Comparison of ENCODE assay signal across 8 mouse cellular contexts in genomic region chr4:127173461-127173860, GRCm38 (mm10). TPM values are rescaled to one million over a fixed set of nuclear protein-coding genes. Genes with fewer than 3 reads are reported as not detected.
DNase-seq lines count a peak whose midpoint lies in the region; ATAC-seq and TF ChIP-seq lines count a peak whose summit lies in the region.
"Had no signal": no experiment of that assay in that cellular context is flagged by ENCODE, and none has a peak within 500 bp of the region (broad histone marks: within the 10 kb centered on the region; RNA-seq: fewer than 3 reads in every experiment).

No protein-coding gene starts in this region.

- no peak for ATAC-seq in liver, embryonic 12.5 days
- ATAC-seq in kidney, postnatal 0 days (replicated peaks; ENCODE audit: low FRiP score, low read depth), result no peak
- no peak for ATAC-seq in midbrain, embryonic 13.5 days

- DNase-seq in liver, result peak; percentile 64
- DNase-seq in adrenal gland, adult 2 months, result peak; percentile 67
- DNase-seq in embryo, embryonic 9.5 days (ENCODE audit: extremely low spot score), result peak; percentile 75
- peak; percentile 87 for DNase-seq in kidney, postnatal 0 days (ENCODE audit: low spot score)
- DNase-seq in urinary bladder, postnatal 25 days (ENCODE audit: low spot score), result peak; percentile 57

- H3K27me3 ChIP-seq in liver, embryonic 12.5 days (replicated peaks), result peaks cover 61% of the 10 kb centered on the region
- peaks cover 17% of the 10 kb centered on the region for H3K27me3 ChIP-seq in kidney, postnatal 0 days (ENCODE audit: insufficient read depth, low read length)
- H3K27me3 ChIP-seq in midbrain, embryonic 13.5 days, result peaks cover 16% of the 10 kb centered on the region

- WGBS in liver, embryonic 12.5 days (ENCODE audit: insufficient replicate concordance), result 5% methylated on average over 8 of the region's 8 CpGs
- 2% methylated on average over 8 of the region's 8 CpGs for WGBS in kidney, postnatal 0 days
- 5% methylated on average over 8 of the region's 8 CpGs for WGBS in midbrain, embryonic 13.5 days

- H3K9me3 ChIP-seq in liver, embryonic 12.5 days (replicated peaks), result no peaks in the 10 kb centered on the region
- no peaks in the 10 kb centered on the region for H3K9me3 ChIP-seq in kidney, postnatal 0 days (replicated peaks; ENCODE audit: low read length)
- no peaks in the 10 kb centered on the region for H3K9me3 ChIP-seq in midbrain, embryonic 13.5 days
- H3K9me3 ChIP-seq: heart, embryonic 15.5 days had no signal

- H3K4me3 ChIP-seq in liver, embryonic 12.5 days, result no peak overlapping the region
- H3K4me3 ChIP-seq in kidney, postnatal 0 days (replicated peaks; ENCODE audit: low read depth, low read length), result no peak overlapping the region
- H3K4me3 ChIP-seq in midbrain, embryonic 13.5 days (replicated peaks), result no peak overlapping the region
- H3K4me3 ChIP-seq: heart, embryonic 15.5 days had no signal

- TF ChIP-seq CTCF in kidney, postnatal 0 days (IDR thresholded peaks at IDR 0.05; ENCODE audit: low read depth), result peak; percentile 21; the same call in 1 of the 2 replicates

- no peak overlapping the region for H3K27ac ChIP-seq in liver, embryonic 12.5 days
- H3K27ac ChIP-seq in kidney, postnatal 0 days, result no peak overlapping the region
- no peak overlapping the region for H3K27ac ChIP-seq in midbrain, embryonic 13.5 days
- H3K27ac ChIP-seq: heart, embryonic 15.5 days had no signal

- H3K9ac ChIP-seq in liver, embryonic 12.5 days, result no peak overlapping the region
- H3K9ac ChIP-seq in kidney, postnatal 0 days (ENCODE audit: low read depth, low read length), result no peak overlapping the region
- H3K9ac ChIP-seq in midbrain, embryonic 13.5 days (replicated peaks), result peak overlapping the region; percentile 49; the same call in 1 of the 2 replicates
- H3K9ac ChIP-seq: heart, embryonic 15.5 days had no signal

- no peak overlapping the region for H3K4me2 ChIP-seq in liver, embryonic 12.5 days
- no peak overlapping the region for H3K4me2 ChIP-seq in kidney, postnatal 0 days (ENCODE audit: low read length)
- H3K4me2 ChIP-seq in midbrain, embryonic 13.5 days (replicated peaks), result peak overlapping the region; percentile 28
- H3K4me2 ChIP-seq: heart, embryonic 15.5 days had no signal

- H3K36me3 ChIP-seq in liver, embryonic 12.5 days, result no peaks in the 10 kb centered on the region
- H3K36me3 ChIP-seq in kidney, postnatal 0 days (ENCODE audit: insufficient read depth, low read length), result no peaks in the 10 kb centered on the region
- H3K36me3 ChIP-seq in midbrain, embryonic 13.5 days, result no peaks in the 10 kb centered on the region
- H3K36me3 ChIP-seq: heart, embryonic 15.5 days had no signal

- peaks cover 11% of the 10 kb centered on the region for H3K4me1 ChIP-seq in liver, embryonic 12.5 days
- peaks cover 7% of the 10 kb centered on the region; the same call in 1 of the 2 replicates for H3K4me1 ChIP-seq in kidney, postnatal 0 days (replicated peaks; ENCODE audit: insufficient read depth, low read length)
- H3K4me1 ChIP-seq in midbrain, embryonic 13.5 days (replicated peaks), result peaks cover 48% of the 10 kb centered on the region

RNA-seq across cellular contexts. Expression of gene Dlgap3, which starts 4.5 kb away (rescaled TPM):
- polyA plus RNA-seq in liver, embryonic 12.5 days (2016; fragmentation: Nextera tagmentation; extraction: Ambion mirVana), result 0.33 and 0.55 TPM in 2 replicates
- total RNA-seq in adrenal gland, adult 2 months (2021), result 1 to 10 TPM; 3.4 to 3.9 TPM
- polyA plus RNA-seq in adrenal gland, adult 2 months (2012; rRNA removed), result 13.3 and 14.7 TPM in 2 replicates
- polyA plus RNA-seq in kidney, postnatal 0 days (2015; fragmentation: Nextera tagmentation; extraction: Ambion mirVana), result 0.24 and 0.37 TPM in 2 replicates
- 7.2 and 10.1 TPM in 2 replicates for polyA plus RNA-seq in midbrain, embryonic 13.5 days (2015; fragmentation: Nextera tagmentation; extraction: Ambion mirVana)

RNA-seq across cellular contexts. Expression of gene Tmem35b, which starts 50.0 kb away (rescaled TPM):
- 7.3 and 8.5 TPM in 2 replicates for polyA plus RNA-seq in liver, embryonic 12.5 days (2016; fragmentation: Nextera tagmentation; extraction: Ambion mirVana)
- 10 to 100 TPM; 18.1 to 19.3 TPM for total RNA-seq in adrenal gland, adult 2 months (2021)
- polyA plus RNA-seq in adrenal gland, adult 2 months (2012; rRNA removed), result 17.6 and 19.7 TPM in 2 replicates
- 33.2 and 33.7 TPM in 2 replicates for polyA plus RNA-seq in kidney, postnatal 0 days (2015; fragmentation: Nextera tagmentation; extraction: Ambion mirVana)
- polyA plus RNA-seq in midbrain, embryonic 13.5 days (2015; fragmentation: Nextera tagmentation; extraction: Ambion mirVana), result 20.3 and 21.4 TPM in 2 replicates
